Mouse (Mus musculus) myocyte (in vitro differentiated cells): ENCODE results near the gene Prpsap2.

Experiments used
- MYOG ChIP-seq, 3 experiments: IDR thresholded peaks; one replicate each; pipeline ENCODE4 v1.6.1; 2011; ENCODE audit warnings: control low read depth in 2 of 3, low read depth in 2 of 3, mild to moderate bottlenecking in 2 of 3; ENCODE audit not compliant: insufficient read length in 2 of 3, control insufficient read depth in 1 of 3, insufficient read depth in 1 of 3
- POLR2A ChIP-seq: IDR thresholded peaks from one replicate; pipeline ENCODE4 v1.6.1; 2011; ENCODE audit warnings: low read depth, mild to moderate bottlenecking, control low read depth, moderate library complexity; ENCODE audit not compliant: insufficient read length
- REST ChIP-seq: IDR thresholded peaks from one replicate; pipeline ENCODE4 v1.6.1; 2011; ENCODE audit warnings: mild to moderate bottlenecking, control low read depth, moderate library complexity; ENCODE audit not compliant: insufficient read depth, insufficient read length
- USF1 ChIP-seq: IDR thresholded peaks from one replicate; pipeline ENCODE4 v1.6.1; 2011; ENCODE audit warnings: low read depth, mild to moderate bottlenecking, control low read depth, moderate library complexity

GRCm38 (mm10) chr11:61719387-61719786, 42.5 kb downstream of the Prpsap2 start:
- TF ChIP-seq USF1 (no peak), MYOG (IDR thresholded peaks at IDR 0.05; ENCODE audit: control insufficient read depth in 1 of 3, insufficient read depth in 1 of 3, insufficient read length in 2 of 3, low read depth in 2 of 3) (no peak), REST (no peak), POLR2A (no peak)
